Mouse (Mus musculus): ENCODE data around the gene Rgn. TPM values are rescaled to one million over a fixed set of nuclear protein-coding genes. Genes with fewer than 3 reads are reported as not detected.

Rgn gene
- 0.19 and 0.53 TPM in 2 replicates for polyA plus RNA-seq (2016; fragmentation: Nextera tagmentation; extraction: Ambion mirVana)

DNA sequence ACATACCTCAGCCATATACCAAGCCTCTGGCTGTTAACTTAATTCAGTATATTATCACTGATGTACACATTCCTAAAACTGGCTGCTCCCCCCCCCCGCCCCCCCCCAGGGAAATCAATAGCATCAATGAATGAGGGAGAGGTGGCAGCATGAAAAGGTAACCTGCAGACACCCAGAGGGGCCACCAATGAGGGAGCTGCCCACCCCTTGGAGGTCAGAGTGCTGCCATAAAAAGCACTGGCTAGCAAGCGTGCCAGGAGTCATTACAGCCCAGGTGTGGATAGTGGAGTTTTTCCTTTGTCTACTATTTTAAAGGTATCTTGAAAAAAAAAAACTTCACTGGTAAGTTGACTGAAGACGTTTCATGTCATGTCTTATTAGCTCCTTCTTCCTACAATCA, at the start of gene Rgn:
Gene Rgn, plus strand, starts transcription at position 256 of the 400 bp plus-strand sequence.
- no peaks in the 10 kb centered on the region for H3K9me3 ChIP-seq
- peaks cover 4% of the 10 kb centered on the region; the same call in 1 of the 2 replicates for H3K4me1 ChIP-seq
- ATAC-seq (ENCODE audit: low FRiP score), result no peak
- H3K36me3 ChIP-seq (replicated peaks), result no peaks in the 10 kb centered on the region
- no peaks in the 10 kb centered on the region for H3K27me3 ChIP-seq
- H3K9ac ChIP-seq, result no peak within 1 kb of the TSS
- no peak within 1 kb of the TSS for H3K27ac ChIP-seq
- no peak within 1 kb of the TSS for H3K4me3 ChIP-seq (replicated peaks)
- WGBS, result 61% methylated on average over 3 of the region's 3 CpGs
- H3K4me2 ChIP-seq, result peak within 1 kb of the TSS; percentile 53

DNA sequence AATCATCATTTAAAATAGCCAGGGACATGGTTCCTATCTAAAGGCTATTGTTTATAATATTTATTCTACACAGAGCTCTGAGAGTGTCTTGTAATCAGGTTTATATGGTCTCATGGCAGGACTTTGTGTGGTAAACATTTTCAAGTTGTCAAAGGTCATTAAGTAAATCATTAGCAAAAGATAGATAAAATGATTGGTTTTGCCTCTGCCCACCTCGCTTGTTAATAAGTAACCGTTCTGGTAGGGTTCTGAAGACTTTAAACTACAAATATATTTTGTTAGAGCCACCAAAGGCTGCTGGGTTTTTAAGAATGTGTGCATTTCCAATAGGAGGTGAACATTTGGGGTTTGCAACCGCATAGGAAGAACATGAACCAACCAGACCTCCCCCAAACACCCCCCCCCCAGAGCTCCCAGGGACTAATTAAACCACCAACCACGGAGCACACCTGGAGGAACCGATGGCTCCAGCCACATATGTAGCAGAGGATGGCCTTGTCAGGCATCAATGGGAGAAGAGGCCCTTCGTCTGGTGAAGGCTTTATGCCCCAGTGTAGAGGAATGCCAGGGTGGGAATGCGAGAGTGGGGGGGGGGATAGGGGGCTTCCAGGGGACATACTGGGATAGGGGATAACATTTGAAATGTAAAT, 29.2 kb upstream of the Rgn start:
- H3K4me3 ChIP-seq (replicated peaks), result no peak overlapping the region
- no peak overlapping the region for H3K9ac ChIP-seq
- H3K27me3 ChIP-seq, result no peaks in the 10 kb centered on the region
- ATAC-seq (ENCODE audit: low FRiP score), result no peak
- peaks cover 13% of the 10 kb centered on the region for H3K36me3 ChIP-seq (replicated peaks)
- no peaks in the 10 kb centered on the region for H3K9me3 ChIP-seq
- H3K27ac ChIP-seq, result no peak overlapping the region
- H3K4me1 ChIP-seq, result no peaks in the 10 kb centered on the region
- 87% methylated on average over 7 of the region's 7 CpGs for WGBS
- no peak overlapping the region for H3K4me2 ChIP-seq

DNA sequence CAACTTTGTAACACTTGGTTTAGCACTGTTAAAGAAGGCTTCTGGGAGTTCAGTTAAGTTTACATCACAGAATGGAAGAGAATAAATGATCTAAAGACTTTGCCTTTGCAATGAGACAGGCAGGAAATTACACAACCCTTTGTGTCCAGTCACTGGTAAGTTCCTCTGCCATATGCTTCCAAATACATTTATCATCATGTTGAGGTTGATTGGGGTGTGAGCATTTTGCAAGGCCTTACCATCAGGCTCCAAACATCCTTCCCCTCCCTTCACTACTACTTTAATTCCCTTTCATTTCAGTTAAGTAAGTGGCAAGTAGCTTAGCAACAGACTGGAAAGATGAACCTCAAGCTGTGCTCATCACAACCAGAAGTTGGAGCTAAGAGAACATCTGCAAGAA, 28.0 kb upstream of the Rgn start:
- H3K4me2 ChIP-seq, result no peak overlapping the region
- no peak overlapping the region for H3K9ac ChIP-seq
- no peak overlapping the region for H3K4me3 ChIP-seq (replicated peaks)
- no peaks in the 10 kb centered on the region for H3K27me3 ChIP-seq
- peaks cover 13% of the 10 kb centered on the region for H3K36me3 ChIP-seq (replicated peaks)
- no peaks in the 10 kb centered on the region for H3K9me3 ChIP-seq
- ATAC-seq (ENCODE audit: low FRiP score), result no peak
- H3K27ac ChIP-seq, result no peak overlapping the region
- no peaks in the 10 kb centered on the region for H3K4me1 ChIP-seq

DNA sequence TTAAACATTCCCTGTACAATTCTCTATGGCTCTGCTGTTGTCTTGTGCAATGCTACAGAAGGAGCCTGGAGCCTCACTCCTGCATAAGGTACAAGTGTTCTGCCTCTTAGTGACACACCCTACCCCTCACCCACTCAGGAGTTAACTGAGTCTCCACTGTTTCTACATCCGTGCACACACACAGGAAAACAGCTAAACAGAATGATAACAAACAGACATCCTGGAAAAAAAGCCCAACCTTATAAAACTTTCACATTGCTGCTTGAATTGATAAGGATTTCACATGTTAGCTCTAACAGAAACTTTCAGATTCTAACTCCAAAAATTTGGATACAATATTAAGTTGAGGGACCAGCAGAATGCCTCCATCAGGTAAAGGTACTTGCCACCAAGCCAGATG, 17.0 kb upstream of the Rgn start:
- Histone ChIP-seq H3K27me3 (no peaks in the 10 kb centered on the region), H3K4me1 (no peaks in the 10 kb centered on the region), H3K9me3 (no peaks in the 10 kb centered on the region), H3K4me2 (no peak overlapping the region), H3K4me3 (replicated peaks) (no peak overlapping the region), H3K36me3 (replicated peaks) (no peaks in the 10 kb centered on the region), H3K27ac (no peak overlapping the region), H3K9ac (no peak overlapping the region)
- no peak for ATAC-seq (ENCODE audit: low FRiP score)
- WGBS, result 63% methylated on average over 1 of the region's 1 CpGs

DNA sequence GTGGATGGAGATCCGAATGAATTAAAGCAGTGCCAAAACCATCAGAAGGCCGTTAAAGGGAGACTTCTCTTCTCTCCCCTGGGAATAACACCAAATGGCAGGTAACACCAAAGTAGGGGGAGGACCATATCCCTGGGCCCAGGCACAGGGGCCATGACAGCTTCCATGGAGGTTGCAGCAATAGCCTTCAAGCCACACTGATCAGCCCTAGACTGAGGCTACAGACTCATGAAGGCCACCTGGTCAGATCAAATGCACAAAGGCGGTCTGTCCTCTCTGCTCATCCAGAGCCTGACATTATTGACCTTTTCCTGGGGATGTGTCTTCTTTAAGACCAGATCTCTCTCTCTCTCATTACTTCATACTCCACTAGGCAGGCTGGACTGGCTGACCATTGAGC, 5.7 kb upstream of the Rgn start:
- Histone ChIP-seq H3K4me3 (replicated peaks) (no peak overlapping the region), H3K9ac (no peak overlapping the region), H3K4me1 (peaks cover 4% of the 10 kb centered on the region; the same call in 1 of the 2 replicates), H3K36me3 (replicated peaks) (no peaks in the 10 kb centered on the region), H3K4me2 (no peak overlapping the region), H3K27ac (no peak overlapping the region), H3K9me3 (no peaks in the 10 kb centered on the region), H3K27me3 (no peaks in the 10 kb centered on the region)
- 97% methylated on average over 3 of the region's 3 CpGs for WGBS
- ATAC-seq (ENCODE audit: low FRiP score), result no peak

DNA sequence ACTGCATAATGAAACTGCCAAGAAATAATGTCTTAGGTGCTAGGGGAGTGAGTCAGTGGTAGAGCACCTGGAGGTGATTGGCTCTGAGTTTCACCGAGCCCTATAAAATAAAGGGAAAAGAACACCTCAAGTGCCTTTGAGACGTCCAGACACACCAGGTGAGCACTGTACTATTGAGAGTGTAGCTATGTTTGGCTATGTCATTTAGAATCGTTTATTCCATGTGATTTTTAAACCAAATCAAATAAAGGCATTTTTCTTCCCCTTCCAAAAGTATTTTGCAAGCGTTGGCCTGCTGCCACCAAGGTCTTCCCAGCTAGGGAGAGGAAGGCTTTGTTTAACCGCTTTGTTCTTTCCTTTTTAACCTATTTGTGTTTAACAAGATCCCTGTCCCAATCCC, 2.0 kb upstream of the Rgn start:
- Histone ChIP-seq H3K4me1 (peaks cover 4% of the 10 kb centered on the region; the same call in 1 of the 2 replicates), H3K9me3 (no peaks in the 10 kb centered on the region), H3K4me3 (replicated peaks) (no peak overlapping the region), H3K27me3 (no peaks in the 10 kb centered on the region), H3K36me3 (replicated peaks) (no peaks in the 10 kb centered on the region), H3K4me2 (peak overlapping the region; percentile 53), H3K27ac (no peak overlapping the region), H3K9ac (no peak overlapping the region)
- ATAC-seq (ENCODE audit: low FRiP score), result no peak
- WGBS, result 56% methylated on average over 5 of the region's 5 CpGs

DNA sequence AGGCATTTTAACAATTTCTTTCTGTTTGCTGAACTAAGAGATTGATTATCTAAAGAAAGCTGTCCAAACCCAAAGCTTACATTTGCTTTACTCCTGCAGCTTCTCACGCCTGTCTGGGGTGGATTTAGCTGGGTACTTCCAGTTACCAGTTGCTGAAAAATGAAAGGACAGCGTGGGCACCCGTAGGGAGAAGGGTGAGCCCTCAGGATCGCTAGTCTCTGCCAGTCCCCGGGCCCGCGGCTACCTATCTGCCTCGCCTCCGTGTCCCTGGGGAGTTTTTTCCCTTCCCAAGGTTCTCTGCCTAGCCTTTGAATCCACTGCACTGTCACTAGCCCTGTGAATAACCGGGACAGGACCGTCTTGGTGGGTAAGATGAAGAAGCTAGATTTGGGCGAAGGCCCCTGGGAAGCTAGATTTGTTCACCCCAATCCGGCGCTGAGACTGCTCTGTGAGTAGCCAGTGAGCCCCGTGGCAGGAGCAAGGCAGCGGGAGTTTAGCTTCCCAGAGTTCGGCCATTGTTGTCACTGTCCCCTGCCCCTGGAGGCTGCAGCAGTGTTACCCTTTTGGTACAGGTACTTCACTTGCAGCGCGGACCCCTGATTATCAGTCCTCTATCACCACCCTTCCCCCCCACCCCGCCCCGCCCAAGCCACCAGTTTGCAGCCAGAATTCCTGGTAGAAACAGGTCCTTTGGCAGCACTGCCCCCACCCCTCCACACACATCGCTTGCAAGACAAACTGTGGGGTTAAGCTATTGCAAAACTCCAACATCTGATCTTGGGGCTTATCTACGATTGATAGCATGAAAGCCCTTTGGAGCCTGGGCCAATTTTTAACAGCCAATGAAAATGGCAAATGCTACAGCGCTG, 1.3 kb upstream of the Rgn start:
- Histone ChIP-seq H3K4me3 (replicated peaks) (peak overlapping the region; percentile 33), H3K9me3 (no peaks in the 10 kb centered on the region), H3K4me2 (peak overlapping the region; percentile 53), H3K36me3 (replicated peaks) (no peaks in the 10 kb centered on the region), H3K27me3 (no peaks in the 10 kb centered on the region), H3K27ac (no peak overlapping the region), H3K4me1 (peaks cover 4% of the 10 kb centered on the region; the same call in 1 of the 2 replicates), H3K9ac (peak overlapping the region; percentile 47)
- 21% methylated on average over 23 of the region's 24 CpGs for WGBS
- ATAC-seq (ENCODE audit: low FRiP score), result no peak

DNA sequence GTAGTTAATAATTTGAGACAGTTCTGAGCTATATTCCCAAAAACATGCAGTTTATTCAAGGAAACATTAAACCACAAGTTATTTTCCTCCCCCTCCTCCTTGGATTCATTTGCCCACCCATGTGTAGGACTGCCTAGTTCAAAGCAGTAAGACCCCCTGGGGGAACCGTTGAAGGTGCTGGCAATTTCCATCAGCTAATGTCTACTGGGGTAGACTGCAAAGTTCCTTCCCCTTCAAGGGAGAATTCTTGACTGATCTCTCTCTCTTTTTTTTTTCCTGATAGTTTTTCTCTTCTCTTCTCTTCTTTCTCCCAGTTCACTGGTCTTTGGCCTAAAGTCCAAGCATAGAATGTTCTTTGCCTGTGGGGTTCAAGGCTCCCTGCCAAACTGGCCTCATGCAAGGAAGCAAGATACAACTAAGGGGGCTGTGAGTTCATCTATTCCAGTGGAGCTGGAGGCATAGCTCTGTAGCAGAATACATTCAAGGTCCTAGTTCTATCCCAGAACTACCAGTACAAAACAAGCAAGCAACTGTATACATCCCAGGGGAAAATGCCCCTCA, 627 bp upstream of the Rgn start:
- Histone ChIP-seq H3K36me3 (replicated peaks) (no peaks in the 10 kb centered on the region), H3K9ac (no peak overlapping the region), H3K27me3 (no peaks in the 10 kb centered on the region), H3K4me2 (peak overlapping the region; percentile 53; the same call in 1 of the 2 replicates), H3K27ac (no peak overlapping the region), H3K4me3 (replicated peaks) (no peak overlapping the region), H3K4me1 (peaks cover 4% of the 10 kb centered on the region; the same call in 1 of the 2 replicates), H3K9me3 (no peaks in the 10 kb centered on the region)
- no peak for ATAC-seq (ENCODE audit: low FRiP score)
- 50% methylated on average over 1 of the region's 1 CpGs for WGBS

DNA sequence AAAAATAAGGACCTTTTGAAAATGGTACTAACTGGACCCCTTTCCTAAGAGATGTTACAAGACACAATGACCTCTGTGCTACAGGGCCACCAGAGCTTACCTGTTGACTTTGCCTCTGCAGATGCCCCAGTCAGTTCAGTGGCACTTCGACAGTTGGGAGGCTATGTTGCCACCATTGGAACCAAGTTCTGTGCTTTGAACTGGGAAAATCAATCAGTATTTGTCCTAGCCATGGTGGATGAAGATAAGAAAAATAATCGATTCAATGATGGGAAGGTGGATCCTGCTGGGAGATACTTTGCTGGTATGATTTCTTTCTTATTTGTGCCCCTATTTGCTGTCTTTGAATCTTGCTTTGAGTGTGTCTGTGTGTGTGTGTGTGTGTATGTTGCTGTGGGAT, 2.6 kb downstream of the Rgn start:
- Histone ChIP-seq H3K4me2 (no peak overlapping the region), H3K27me3 (no peaks in the 10 kb centered on the region), H3K4me1 (peaks cover 4% of the 10 kb centered on the region; the same call in 1 of the 2 replicates), H3K27ac (no peak overlapping the region), H3K36me3 (replicated peaks) (no peaks in the 10 kb centered on the region), H3K4me3 (replicated peaks) (no peak overlapping the region), H3K9me3 (no peaks in the 10 kb centered on the region), H3K9ac (no peak overlapping the region)
- no peak for ATAC-seq (ENCODE audit: low FRiP score)
- 87% methylated on average over 2 of the region's 2 CpGs for WGBS

DNA sequence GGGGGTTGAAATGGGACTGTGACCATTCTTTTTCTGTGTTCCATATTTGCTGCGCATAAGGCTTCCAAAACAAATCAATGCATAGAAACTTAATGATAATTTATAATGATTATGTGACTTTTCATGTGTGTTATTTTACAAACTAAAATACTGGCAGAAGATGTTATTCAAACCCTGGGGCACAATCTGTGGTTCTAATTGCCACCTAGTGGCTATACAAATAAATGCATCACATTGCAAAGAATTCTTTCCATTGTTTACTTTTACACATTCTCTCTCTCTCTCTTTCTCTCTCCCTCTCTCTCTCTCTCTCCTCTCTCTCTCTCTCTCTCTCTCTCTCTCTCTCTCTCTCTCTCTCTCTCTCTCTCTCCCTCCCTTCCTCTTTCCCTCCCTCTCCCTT, 12.3 kb downstream of the Rgn start:
- 32% methylated on average over 1 of the region's 1 CpGs for WGBS
- Histone ChIP-seq H3K27me3 (no peaks in the 10 kb centered on the region), H3K4me2 (no peak overlapping the region), H3K36me3 (replicated peaks) (no peaks in the 10 kb centered on the region), H3K4me3 (replicated peaks) (no peak overlapping the region), H3K4me1 (no peaks in the 10 kb centered on the region), H3K9me3 (no peaks in the 10 kb centered on the region), H3K9ac (no peak overlapping the region), H3K27ac (no peak overlapping the region)
- no peak for ATAC-seq (ENCODE audit: low FRiP score)

DNA sequence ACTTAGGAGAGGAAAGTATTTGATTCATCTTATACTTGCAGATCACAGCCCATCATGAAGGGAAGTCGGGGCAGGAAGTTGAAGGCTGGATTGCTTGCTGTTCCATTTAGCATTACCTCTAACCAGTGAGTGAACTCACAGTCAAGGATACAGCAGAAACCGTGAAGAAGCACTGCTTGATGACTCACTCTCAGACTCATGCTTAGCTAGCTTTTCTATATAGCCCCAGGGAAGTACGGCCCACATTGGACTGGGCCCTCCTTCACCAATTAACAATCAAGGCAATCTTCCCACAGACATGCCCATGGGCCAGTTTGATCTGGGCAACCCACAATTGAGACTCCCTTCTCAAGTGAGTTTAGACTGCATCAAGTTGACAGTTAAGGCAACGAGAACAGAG, 14.4 kb downstream of the Rgn start:
- no peak for ATAC-seq (ENCODE audit: low FRiP score)
- H3K9me3 ChIP-seq, result no peaks in the 10 kb centered on the region
- WGBS, result 76% methylated on average over 4 of the region's 4 CpGs
- no peak overlapping the region for H3K4me2 ChIP-seq
- no peaks in the 10 kb centered on the region for H3K4me1 ChIP-seq
- no peak overlapping the region for H3K9ac ChIP-seq
- no peaks in the 10 kb centered on the region for H3K27me3 ChIP-seq
- H3K36me3 ChIP-seq (replicated peaks), result no peaks in the 10 kb centered on the region
- no peak overlapping the region for H3K27ac ChIP-seq
- H3K4me3 ChIP-seq (replicated peaks), result no peak overlapping the region

DNA sequence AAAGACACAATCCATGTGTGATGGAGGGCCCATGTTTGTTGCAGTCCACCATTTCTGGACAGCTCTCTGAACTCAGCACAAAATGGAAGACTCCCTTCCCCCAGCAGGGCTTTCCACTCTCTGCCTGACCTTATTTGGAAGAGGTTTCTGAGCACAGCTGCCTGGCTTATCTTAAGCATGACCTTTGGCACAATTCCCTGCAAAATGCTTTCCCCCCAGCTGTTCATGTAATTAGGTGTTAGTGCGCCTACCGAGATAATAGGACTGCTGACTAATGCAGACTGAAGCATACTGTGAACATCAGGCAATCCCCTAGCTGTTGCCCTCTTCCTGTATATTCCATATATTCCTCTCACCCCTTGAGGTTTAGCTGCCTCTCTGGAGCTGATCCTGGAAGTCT, 21.4 kb downstream of the Rgn start:
- no peak overlapping the region for H3K4me3 ChIP-seq (replicated peaks)
- no peaks in the 10 kb centered on the region for H3K27me3 ChIP-seq
- H3K9ac ChIP-seq, result no peak overlapping the region
- H3K9me3 ChIP-seq, result no peaks in the 10 kb centered on the region
- no peak overlapping the region for H3K27ac ChIP-seq
- 50% methylated on average over 2 of the region's 2 CpGs for WGBS
- H3K36me3 ChIP-seq (replicated peaks), result no peaks in the 10 kb centered on the region
- peak; percentile 33; the same call in 1 of the 2 replicates for ATAC-seq (ENCODE audit: low FRiP score)
- no peak overlapping the region for H3K4me2 ChIP-seq
- H3K4me1 ChIP-seq, result no peaks in the 10 kb centered on the region

All from forebrain, embryonic 12.5 days (tissue).